Mouse (Mus musculus) kidney, embryonic 14.5 days (tissue): ENCODE measurements at regions not wholly inside any gene's neighbourhood (a gene's known extent, or its start where the extent isn't known, plus 50 kb on each side); places are given as distances from the start of the nearest gene placed in this dataset.
"Not testable (repeated sequence)": the region's sequence is repeated elsewhere in the genome, so short reads cannot be mapped to it uniquely, and the experiment has no call there.

Experiments used
- ATAC-seq: fragments of 200-750 bp; cut with Nextera tagmentation; 2 replicates; pipeline ENCODE4 v1.8.0; 2017; ENCODE audit warnings: moderate number of reproducible peaks, mild to moderate bottlenecking, moderate TSS enrichment, moderate library complexity; ENCODE audit not compliant: low FRiP score, low TSS enrichment
- H3K27ac ChIP-seq: fragments of 300-500 bp; sonication (generic); 2 replicates; pipeline ENCODE4 v1.5.1; 2014; ENCODE audit warnings: low read depth, mild to moderate bottlenecking, low read length, moderate library complexity, mixed read lengths
- H3K27me3 ChIP-seq: fragments of 300-500 bp; sonication (generic); 2 replicates; pipeline ENCODE4 v1.6.1; 2014; ENCODE audit warnings: mild to moderate bottlenecking, low read length; ENCODE audit not compliant: control insufficient read depth, insufficient read depth
- H3K36me3 ChIP-seq: fragments of 300-500 bp; sonication (generic); 2 replicates; pipeline ENCODE4 v1.6.1; 2014; ENCODE audit warnings: low read length, mixed read lengths; ENCODE audit not compliant: control insufficient read depth, insufficient read depth
- H3K4me1 ChIP-seq: fragments of 300-500 bp; sonication (generic); 2 replicates; pipeline ENCODE4 v1.6.1; 2014; ENCODE audit warnings: low read length, mixed read lengths; ENCODE audit not compliant: control insufficient read depth, insufficient read depth
- H3K4me2 ChIP-seq: fragments of 300-500 bp; sonication (generic); replicated peaks from 2 replicates; pipeline ENCODE4 v1.6.1; 2014; ENCODE audit warnings: low read depth, mild to moderate bottlenecking, low read length
- H3K4me3 ChIP-seq: fragments of 300-500 bp; sonication (generic); 2 replicates; pipeline ENCODE4 v1.5.1; 2014; ENCODE audit warnings: mild to moderate bottlenecking, low read length
- H3K9ac ChIP-seq: fragments of 300-500 bp; sonication (generic); 2 replicates; pipeline ENCODE4 v1.6.1; 2014; ENCODE audit warnings: low read depth, mild to moderate bottlenecking, low read length, moderate library complexity
- H3K9me3 ChIP-seq: fragments of 300-500 bp; sonication (generic); 2 replicates; pipeline ENCODE4 v1.6.1; 2016; ENCODE audit warnings: low read length; ENCODE audit not compliant: control insufficient read depth
- whole genome bisulfite sequencing: fragments of 180-500 bp; shearing (Covaris S2); extraction: QIAGEN DNeasy Blood & Tissue Kit; methylation state at CpG from one replicate; pipeline ENCODE4 v1.1.7; 2014; 5-methylcytosine and 5-hydroxymethylcytosine counted together

- Histone ChIP-seq H3K27me3 (no peaks in the 10 kb centered on the region), H3K4me1 (no peaks in the 10 kb centered on the region), H3K9me3 (no peaks in the 10 kb centered on the region), H3K27ac (no peak overlapping the region), H3K4me3 (no peak overlapping the region), H3K4me2 (no peak overlapping the region), H3K36me3 (no peaks in the 10 kb centered on the region), H3K9ac (no peak overlapping the region)
- WGBS: 65% methylated on average over 8 of the region's 8 CpGs
- no peak for ATAC-seq
Measured at GRCm38 (mm10) chr10:46071220-46071619, 493.6 kb downstream of the Hace1 start.

- no peaks in the 10 kb centered on the region for H3K4me1 ChIP-seq
- no peak overlapping the region for H3K27ac ChIP-seq
- WGBS: 86% methylated on average over 12 of the region's 12 CpGs
- ATAC-seq: no peak
- H3K4me3 ChIP-seq: no peak overlapping the region
- no peaks in the 10 kb centered on the region for H3K27me3 ChIP-seq
- H3K9ac ChIP-seq: no peak overlapping the region
- no peaks in the 10 kb centered on the region for H3K36me3 ChIP-seq
- H3K4me2 ChIP-seq: no peak overlapping the region
- no peaks in the 10 kb centered on the region for H3K9me3 ChIP-seq
Measured at GRCm38 (mm10) chr10:46071810-46072549, 494.4 kb downstream of the Hace1 start.

- Histone ChIP-seq H3K4me1 (no peaks in the 10 kb centered on the region), H3K9ac (no peak overlapping the region), H3K4me3 (no peak overlapping the region), H3K27ac (no peak overlapping the region), H3K36me3 (no peaks in the 10 kb centered on the region), H3K4me2 (no peak overlapping the region), H3K27me3 (no peaks in the 10 kb centered on the region), H3K9me3 (no peaks in the 10 kb centered on the region)
- WGBS: 76% methylated on average over 16 of the region's 16 CpGs
- no peak for ATAC-seq
Measured at GRCm38 (mm10) chr10:46072550-46073470, 495.2 kb downstream of the Hace1 start.

- Histone ChIP-seq H3K4me2 (no peak overlapping the region), H3K27ac (no peak overlapping the region), H3K36me3 (no peaks in the 10 kb centered on the region), H3K4me3 (no peak overlapping the region), H3K9me3 (no peaks in the 10 kb centered on the region), H3K4me1 (no peaks in the 10 kb centered on the region), H3K27me3 (no peaks in the 10 kb centered on the region), H3K9ac (no peak overlapping the region)
- 52% methylated on average over 4 of the region's 4 CpGs for WGBS
- ATAC-seq: no peak
Measured at GRCm38 (mm10) chr10:46087766-46088165, 510.1 kb downstream of the Hace1 start.

- no peak overlapping the region for H3K4me2 ChIP-seq
- H3K9me3 ChIP-seq: no peaks in the 10 kb centered on the region
- no peaks in the 10 kb centered on the region for H3K27me3 ChIP-seq
- ATAC-seq: no peak
- H3K27ac ChIP-seq: no peak overlapping the region
- H3K36me3 ChIP-seq: no peaks in the 10 kb centered on the region
- H3K9ac ChIP-seq: no peak overlapping the region
- no peaks in the 10 kb centered on the region for H3K4me1 ChIP-seq
- no peak overlapping the region for H3K4me3 ChIP-seq
Measured at GRCm38 (mm10) chr10:46100837-46101236, 523.2 kb downstream of the Hace1 start.

- H3K4me1 ChIP-seq: no peaks in the 10 kb centered on the region
- no peaks in the 10 kb centered on the region for H3K36me3 ChIP-seq
- H3K4me2 ChIP-seq: no peak overlapping the region
- no peaks in the 10 kb centered on the region for H3K9me3 ChIP-seq
- 83% methylated on average over 4 of the region's 4 CpGs for WGBS
- no peak overlapping the region for H3K9ac ChIP-seq
- no peak overlapping the region for H3K4me3 ChIP-seq
- no peak overlapping the region for H3K27ac ChIP-seq
- no peak for ATAC-seq
- H3K27me3 ChIP-seq: no peaks in the 10 kb centered on the region
Measured at GRCm38 (mm10) chr10:46108810-46109209, 531.2 kb downstream of the Hace1 start.

GRCm38 (mm10) chr10:46114631-46115130, 537.1 kb downstream of the Hace1 start:
- Histone ChIP-seq H3K4me1 (no peaks in the 10 kb centered on the region), H3K9me3 (no peaks in the 10 kb centered on the region), H3K27ac (no peak overlapping the region), H3K4me2 (no peak overlapping the region), H3K4me3 (no peak overlapping the region), H3K27me3 (no peaks in the 10 kb centered on the region), H3K36me3 (no peaks in the 10 kb centered on the region), H3K9ac (no peak overlapping the region)
- ATAC-seq: no peak
- 90% methylated on average over 5 of the region's 5 CpGs for WGBS

- not testable (repeated sequence) for H3K4me2 ChIP-seq, H3K27ac ChIP-seq, H3K9me3 ChIP-seq, H3K9ac ChIP-seq, H3K36me3 ChIP-seq, H3K27me3 ChIP-seq, H3K4me3 ChIP-seq, H3K4me1 ChIP-seq, ATAC-seq
- WGBS: 88% methylated on average over 2 of the region's 2 CpGs
Measured at GRCm38 (mm10) chr10:46122409-46122808, 544.8 kb downstream of the Hace1 start.

GRCm38 (mm10) chr10:46123795-46124194, 546.2 kb downstream of the Hace1 start:
- H3K9me3 ChIP-seq: no peaks in the 10 kb centered on the region
- no peaks in the 10 kb centered on the region for H3K36me3 ChIP-seq
- no peak overlapping the region for H3K4me3 ChIP-seq
- no peak overlapping the region for H3K4me2 ChIP-seq
- H3K27me3 ChIP-seq: no peaks in the 10 kb centered on the region
- H3K4me1 ChIP-seq: no peaks in the 10 kb centered on the region
- H3K27ac ChIP-seq: no peak overlapping the region
- ATAC-seq: no peak
- H3K9ac ChIP-seq: no peak overlapping the region
